In genomic region chr9:41460709-41461108, GRCm38 (mm10) we compare ENCODE assay signal across 19 mouse cellular contexts.
DNase-seq lines count a peak whose midpoint lies in the region; ATAC-seq lines count a peak whose summit lies in the region.
"Had no signal": no experiment of that assay in that cellular context is flagged by ENCODE, and none has a peak within 500 bp of the region (broad histone marks: within the 10 kb centered on the region; RNA-seq: fewer than 3 reads in every experiment).

No protein-coding gene starts in this region.

- no peaks in the 10 kb centered on the region for H3K27me3 ChIP-seq in forebrain, embryonic 10.5 days (ENCODE audit: poor library complexity, severe bottlenecking)
- no peaks in the 10 kb centered on the region for H3K27me3 ChIP-seq in forebrain, embryonic 16.5 days (replicated peaks; ENCODE audit: control insufficient read depth, insufficient read depth, low read length)
- no peaks in the 10 kb centered on the region for H3K27me3 ChIP-seq in neural tube, embryonic 13.5 days
- H3K27me3 ChIP-seq: embryonic facial prominence, embryonic 15.5 days; hindbrain, embryonic 13.5 days; intestine, embryonic 15.5 days had no signal

- H3K4me2 ChIP-seq in forebrain, embryonic 16.5 days (ENCODE audit: low read length), result no peak overlapping the region
- no peak overlapping the region for H3K4me2 ChIP-seq in neural tube, embryonic 13.5 days
- H3K4me2 ChIP-seq: embryonic facial prominence, embryonic 15.5 days; hindbrain, embryonic 13.5 days; intestine, embryonic 15.5 days had no signal

- H3K9me3 ChIP-seq in forebrain, embryonic 10.5 days, result no peaks in the 10 kb centered on the region
- H3K9me3 ChIP-seq in forebrain, embryonic 16.5 days (ENCODE audit: control insufficient read depth, low read length), result no peaks in the 10 kb centered on the region
- no peaks in the 10 kb centered on the region for H3K9me3 ChIP-seq in neural tube, embryonic 13.5 days
- H3K9me3 ChIP-seq: embryonic facial prominence, embryonic 15.5 days; heart, embryonic 10.5 days; hindbrain, embryonic 13.5 days; intestine, embryonic 15.5 days had no signal

- H3K4me3 ChIP-seq in forebrain, embryonic 10.5 days, result no peak overlapping the region
- no peak overlapping the region for H3K4me3 ChIP-seq in forebrain, embryonic 16.5 days (replicated peaks; ENCODE audit: low read length)
- no peak overlapping the region for H3K4me3 ChIP-seq in neural tube, embryonic 13.5 days
- H3K4me3 ChIP-seq: embryonic facial prominence, embryonic 15.5 days; erythroblast, embryonic 14.5 days; heart, embryonic 10.5 days; hindbrain, embryonic 13.5 days; intestine, embryonic 15.5 days had no signal

- 85% methylated on average over 6 of the region's 6 CpGs for WGBS in forebrain, embryonic 10.5 days
- 76% methylated on average over 6 of the region's 6 CpGs for WGBS in forebrain, embryonic 16.5 days
- WGBS in neural tube, embryonic 13.5 days, result 76% methylated on average over 6 of the region's 6 CpGs

- peaks cover 21% of the 10 kb centered on the region for H3K4me1 ChIP-seq in forebrain, embryonic 10.5 days
- peaks cover 21% of the 10 kb centered on the region for H3K4me1 ChIP-seq in forebrain, embryonic 16.5 days (replicated peaks; ENCODE audit: control insufficient read depth, insufficient read depth, low read length)
- H3K4me1 ChIP-seq in neural tube, embryonic 13.5 days (replicated peaks), result peaks cover 36% of the 10 kb centered on the region

- 0 out of 2 replicates have a peak, but pooled peaks cover 4% of the 10 kb centered on the region for H3K36me3 ChIP-seq in forebrain, embryonic 10.5 days (replicated peaks)
- no peaks in the 10 kb centered on the region for H3K36me3 ChIP-seq in forebrain, embryonic 16.5 days (ENCODE audit: control insufficient read depth, insufficient read depth)
- H3K36me3 ChIP-seq in neural tube, embryonic 13.5 days, result 0 out of 2 replicates have a peak, but pooled peaks cover 6% of the 10 kb centered on the region
- H3K36me3 ChIP-seq: embryonic facial prominence, embryonic 15.5 days; heart, embryonic 10.5 days; hindbrain, embryonic 13.5 days; intestine, embryonic 15.5 days had no signal

- 0 out of 2 replicates have a peak overlapping the region, but pooled peaks have one; percentile 77 for H3K27ac ChIP-seq in forebrain, embryonic 10.5 days
- no peak overlapping the region for H3K27ac ChIP-seq in forebrain, embryonic 16.5 days (ENCODE audit: low read length)
- H3K27ac ChIP-seq in neural tube, embryonic 13.5 days (replicated peaks), result 0 out of 2 replicates have a peak overlapping the region, but pooled peaks have one; percentile 82
- H3K27ac ChIP-seq: embryonic facial prominence, embryonic 15.5 days; hindbrain, postnatal 0 days; intestine, embryonic 15.5 days had no signal

- no peak for ATAC-seq in forebrain, embryonic 16.5 days
- ATAC-seq in neural tube, embryonic 13.5 days (ENCODE audit: low read depth), result no peak
- ATAC-seq: hindbrain, postnatal 0 days; intestine, embryonic 15.5 days had no signal

- no peak for DNase-seq in forebrain, embryonic 10.5 days (ENCODE audit: extremely low spot score, low spot score)
- DNase-seq in heart, adult 11 months, result peak; percentile 78
- no peak for DNase-seq in heart, postnatal 4 days
- DNase-seq in neural tube, embryonic 10.5 days (ENCODE audit: extremely low spot score, low spot score), result no peak
- DNase-seq in heart, adult 9 months (ENCODE audit: low spot score in 2 of 2), result no peak
- DNase-seq: adrenal gland, postnatal 10 days; cerebellum, adult 11-12 months; cerebellum, adult 9-10 months; cerebellum, postnatal 25 days; gastrocnemius, postnatal 14 days; heart, postnatal 10 days had no signal

- H3K9ac ChIP-seq in forebrain, embryonic 16.5 days (replicated peaks; ENCODE audit: low read depth, low read length), result no peak overlapping the region
- no peak overlapping the region for H3K9ac ChIP-seq in neural tube, embryonic 13.5 days
- H3K9ac ChIP-seq: embryonic facial prominence, embryonic 15.5 days; hindbrain, embryonic 13.5 days; intestine, embryonic 15.5 days had no signal
